Mouse (Mus musculus): ENCODE data around the gene Fyb. TPM values are rescaled to one million over a fixed set of nuclear protein-coding genes. Genes with fewer than 3 reads are reported as not detected.
A peak's percentile ranks its signal among the peaks of the same experiment; 100 is the strongest.

Fyb gene
- polyA plus RNA-seq, 1 experiment from 2014 or later, result 3.6 TPM

DNA sequence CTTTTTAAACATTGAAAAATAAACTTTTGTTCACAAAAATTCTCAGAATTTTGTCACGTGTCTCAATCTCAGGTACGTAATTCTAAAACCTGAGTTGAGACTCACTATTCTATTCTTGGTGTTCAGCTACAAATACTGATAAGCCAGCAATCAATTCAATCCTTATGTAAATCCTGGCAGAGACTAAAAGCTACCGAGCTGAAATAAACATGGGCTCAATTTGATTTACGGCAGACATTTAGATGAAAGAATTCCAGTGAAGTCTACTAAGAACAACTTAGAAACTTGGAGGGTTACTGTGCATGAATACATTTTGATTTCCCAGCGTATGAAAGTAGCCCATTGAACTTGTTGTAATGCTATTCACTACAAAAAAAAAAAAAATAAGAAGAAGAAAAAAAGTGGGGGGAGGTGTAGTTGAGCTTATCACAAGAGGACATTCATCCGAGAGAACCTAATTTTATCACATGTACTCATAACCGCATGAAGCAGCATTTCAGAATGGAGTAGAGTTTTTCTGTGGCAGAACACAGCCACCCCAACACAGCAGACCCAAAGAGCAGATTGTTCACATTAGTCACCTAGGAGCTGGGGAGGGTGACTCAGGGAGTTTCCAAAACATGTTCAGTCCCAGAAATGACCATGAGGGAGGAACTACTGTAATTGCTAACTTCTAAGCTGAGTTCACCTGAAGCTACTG, 17.1 kb downstream of the Fyb start:
- Histone ChIP-seq H3K27ac (replicated peaks) (no peak overlapping the region), H3K4me1 (replicated peaks) (no peaks in the 10 kb centered on the region), H3K4me3 (no peak overlapping the region), H3K4me2 (no peak overlapping the region), H3K9me3 (no peaks in the 10 kb centered on the region), H3K36me3 (no peaks in the 10 kb centered on the region), H3K27me3 (no peaks in the 10 kb centered on the region), H3K9ac (no peak overlapping the region)
- 85% methylated on average over 7 of the region's 7 CpGs for WGBS
- no peak for ATAC-seq (ENCODE audit: low FRiP score, low read depth)

DNA sequence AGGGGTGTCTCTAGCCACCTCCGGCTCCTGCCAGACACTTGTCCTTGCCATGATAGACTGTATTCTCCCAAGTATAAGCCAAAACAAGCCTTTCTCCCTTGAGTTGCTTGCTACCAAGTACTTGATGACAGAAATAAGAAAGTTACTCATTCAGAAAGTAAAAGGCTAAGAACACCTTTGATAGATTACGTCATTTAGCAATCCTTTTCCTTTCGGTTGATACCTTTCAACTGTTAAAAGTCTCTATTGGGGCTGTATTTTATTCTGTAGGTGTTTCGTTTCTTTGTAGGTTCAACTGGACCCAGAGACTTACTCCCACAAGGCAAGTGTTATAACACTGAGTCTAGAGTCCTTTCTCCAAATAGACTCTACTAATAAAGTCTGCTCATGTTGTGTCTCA, 26.3 kb downstream of the Fyb start:
- Histone ChIP-seq H3K4me3 (no peak overlapping the region), H3K36me3 (no peaks in the 10 kb centered on the region), H3K9ac (no peak overlapping the region), H3K9me3 (no peaks in the 10 kb centered on the region), H3K27ac (replicated peaks) (no peak overlapping the region), H3K4me1 (replicated peaks) (no peaks in the 10 kb centered on the region), H3K27me3 (no peaks in the 10 kb centered on the region), H3K4me2 (no peak overlapping the region)
- 95% methylated on average over 4 of the region's 4 CpGs for WGBS
- ATAC-seq (ENCODE audit: low FRiP score, low read depth), result no peak

DNA sequence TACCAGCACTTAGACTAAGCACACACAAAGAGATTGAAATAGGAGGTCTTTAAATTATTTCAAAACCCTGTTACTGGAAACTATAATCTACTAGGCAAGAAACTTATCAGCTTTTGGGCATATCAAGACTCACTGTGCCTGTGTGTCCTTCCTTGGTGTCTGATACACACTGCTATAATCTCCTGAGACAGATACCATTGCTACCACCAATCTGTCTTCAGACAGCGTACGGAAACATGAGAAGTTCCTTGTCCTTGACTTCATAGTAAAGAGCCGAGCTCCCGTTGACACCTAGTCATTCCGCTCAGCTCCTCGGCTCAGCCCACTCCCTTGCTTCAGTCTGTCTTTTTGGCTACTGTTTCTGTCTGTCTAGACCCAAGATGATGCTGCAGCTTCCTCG, 29.2 kb downstream of the Fyb start:
- no peaks in the 10 kb centered on the region for H3K36me3 ChIP-seq
- no peaks in the 10 kb centered on the region for H3K4me1 ChIP-seq (replicated peaks)
- H3K9ac ChIP-seq, result no peak overlapping the region
- H3K4me2 ChIP-seq, result no peak overlapping the region
- no peak for ATAC-seq (ENCODE audit: low FRiP score, low read depth)
- H3K27me3 ChIP-seq, result no peaks in the 10 kb centered on the region
- 93% methylated on average over 7 of the region's 7 CpGs for WGBS
- H3K9me3 ChIP-seq, result no peaks in the 10 kb centered on the region
- no peak overlapping the region for H3K4me3 ChIP-seq
- H3K27ac ChIP-seq (replicated peaks), result no peak overlapping the region

DNA sequence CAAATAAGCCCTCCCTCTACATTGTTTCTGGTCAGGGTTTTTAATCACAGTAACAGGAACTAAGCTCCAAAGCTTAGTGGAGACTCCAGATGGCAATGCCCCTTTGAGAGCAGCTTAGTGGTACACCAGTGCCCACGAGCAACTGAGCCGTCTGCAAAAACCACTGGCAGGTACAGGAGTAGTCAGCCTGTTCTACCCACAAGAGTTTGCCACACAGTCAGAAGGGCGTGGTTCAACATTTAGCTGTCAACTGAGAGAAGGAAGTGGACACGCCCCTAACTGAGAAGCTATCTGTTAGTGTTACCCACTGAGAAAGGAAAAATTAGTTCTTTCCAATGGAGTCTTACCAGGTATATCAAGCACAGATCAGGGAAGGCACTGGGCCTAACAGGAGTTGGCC, 32.1 kb downstream of the Fyb start:
- no peak for ATAC-seq (ENCODE audit: low FRiP score, low read depth)
- no peak overlapping the region for H3K27ac ChIP-seq (replicated peaks)
- H3K27me3 ChIP-seq, result no peaks in the 10 kb centered on the region
- H3K4me1 ChIP-seq (replicated peaks), result no peaks in the 10 kb centered on the region
- no peaks in the 10 kb centered on the region for H3K9me3 ChIP-seq
- no peak overlapping the region for H3K9ac ChIP-seq
- H3K4me2 ChIP-seq, result no peak overlapping the region
- H3K36me3 ChIP-seq, result no peaks in the 10 kb centered on the region
- no peak overlapping the region for H3K4me3 ChIP-seq
- WGBS, result 89% methylated on average over 4 of the region's 4 CpGs

DNA sequence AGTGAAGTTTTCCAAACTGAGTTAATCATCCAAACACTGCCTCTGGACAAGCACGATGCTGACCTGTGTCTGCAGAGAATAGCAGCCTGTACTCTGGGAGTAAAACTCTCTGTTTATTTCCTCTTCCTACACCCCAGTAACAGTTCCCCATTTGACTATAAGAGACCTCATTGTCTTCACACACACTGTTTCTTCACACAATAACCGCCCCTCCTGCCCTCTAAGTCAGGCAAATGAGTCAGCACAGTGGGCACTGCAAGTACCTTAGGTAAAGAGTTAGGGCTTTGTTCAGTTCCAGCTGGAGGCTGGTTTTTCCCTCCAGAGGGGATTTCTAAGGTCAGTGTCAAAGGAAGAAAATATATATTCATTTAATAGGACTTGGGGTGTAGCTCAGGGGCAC, 32.9 kb downstream of the Fyb start:
- Histone ChIP-seq H3K9me3 (no peaks in the 10 kb centered on the region), H3K4me1 (replicated peaks) (no peaks in the 10 kb centered on the region), H3K27me3 (no peaks in the 10 kb centered on the region), H3K27ac (replicated peaks) (no peak overlapping the region), H3K4me3 (no peak overlapping the region), H3K9ac (no peak overlapping the region), H3K36me3 (no peaks in the 10 kb centered on the region), H3K4me2 (no peak overlapping the region)
- 46% methylated on average over 2 of the region's 2 CpGs for WGBS
- no peak for ATAC-seq (ENCODE audit: low FRiP score, low read depth)

DNA sequence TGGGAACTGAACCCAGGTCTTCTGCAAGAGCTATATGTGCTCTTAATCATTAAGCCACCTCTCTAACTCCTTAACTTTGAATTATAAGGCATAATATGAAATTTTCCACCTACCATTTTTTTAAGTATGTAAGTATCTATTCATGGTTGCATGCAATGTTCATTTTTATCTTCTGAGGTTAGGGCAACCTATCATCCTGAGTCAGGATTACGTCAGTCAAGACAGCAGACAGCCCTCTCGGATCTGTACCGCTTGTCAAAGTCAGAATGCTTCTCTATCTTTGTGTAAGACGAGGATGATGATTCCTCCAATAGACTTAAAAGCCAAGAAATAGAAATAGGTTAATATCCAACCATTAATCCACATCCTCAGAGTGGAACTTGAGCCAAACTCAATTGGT, 33.6 kb downstream of the Fyb start:
- Histone ChIP-seq H3K4me1 (replicated peaks) (no peaks in the 10 kb centered on the region), H3K4me2 (no peak overlapping the region), H3K4me3 (no peak overlapping the region), H3K9ac (no peak overlapping the region), H3K27me3 (no peaks in the 10 kb centered on the region), H3K27ac (replicated peaks) (no peak overlapping the region), H3K36me3 (no peaks in the 10 kb centered on the region), H3K9me3 (no peaks in the 10 kb centered on the region)
- 92% methylated on average over 4 of the region's 4 CpGs for whole genome bisulfite sequencing
- ATAC-seq (ENCODE audit: low FRiP score, low read depth), result no peak

DNA sequence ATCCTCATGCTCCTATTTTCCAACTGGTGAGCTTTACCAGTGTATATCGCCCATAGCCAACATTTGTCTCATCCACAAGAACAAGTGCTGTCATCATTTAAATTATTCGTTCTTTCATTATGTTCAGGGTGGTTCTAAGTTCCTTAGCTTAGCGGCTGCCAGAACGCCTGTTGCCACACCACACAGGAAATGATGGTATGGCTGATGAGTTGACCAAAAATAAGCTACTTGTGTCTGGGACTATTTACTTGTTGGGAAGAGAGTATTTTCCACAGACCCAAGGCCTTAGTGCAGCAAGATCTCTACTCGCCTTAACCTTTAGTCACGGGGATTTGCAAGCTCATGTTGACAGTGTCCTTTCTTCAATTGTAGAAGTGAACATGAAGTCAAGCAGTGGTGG, 34.3 kb downstream of the Fyb start:
- no peaks in the 10 kb centered on the region for H3K9me3 ChIP-seq
- no peaks in the 10 kb centered on the region for H3K27me3 ChIP-seq
- no peaks in the 10 kb centered on the region for H3K36me3 ChIP-seq
- H3K4me1 ChIP-seq (replicated peaks), result no peaks in the 10 kb centered on the region
- no peak overlapping the region for H3K27ac ChIP-seq (replicated peaks)
- no peak overlapping the region for H3K4me2 ChIP-seq
- no peak for ATAC-seq (ENCODE audit: low FRiP score, low read depth)
- no peak overlapping the region for H3K9ac ChIP-seq
- no peak overlapping the region for H3K4me3 ChIP-seq
- 97% methylated on average over 6 of the region's 6 CpGs for WGBS

DNA sequence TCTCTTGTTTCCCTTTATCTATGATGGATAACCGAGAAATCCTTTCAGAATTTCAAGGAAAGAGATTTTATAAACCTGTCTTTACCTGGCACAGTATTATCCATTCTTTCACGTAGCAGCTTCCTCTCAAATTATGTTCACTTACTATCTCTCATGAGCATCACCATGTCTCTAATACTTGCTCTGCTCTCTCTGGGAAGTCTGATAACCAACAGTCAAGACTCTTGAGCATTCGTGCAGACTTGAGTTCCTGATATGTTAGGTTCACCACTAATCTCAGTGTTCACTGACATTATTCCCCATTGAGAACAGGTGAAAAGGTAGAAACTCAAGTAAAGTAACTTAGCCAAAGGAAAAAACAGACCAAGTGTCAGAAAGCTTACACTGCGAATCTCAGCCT, 34.9 kb downstream of the Fyb start:
- H3K4me2 ChIP-seq, result no peak overlapping the region
- H3K4me3 ChIP-seq, result no peak overlapping the region
- WGBS, result 91% methylated on average over 4 of the region's 4 CpGs
- no peak for ATAC-seq (ENCODE audit: low FRiP score, low read depth)
- H3K9me3 ChIP-seq, result no peaks in the 10 kb centered on the region
- no peaks in the 10 kb centered on the region for H3K27me3 ChIP-seq
- H3K27ac ChIP-seq (replicated peaks), result no peak overlapping the region
- no peaks in the 10 kb centered on the region for H3K4me1 ChIP-seq (replicated peaks)
- no peak overlapping the region for H3K9ac ChIP-seq
- no peaks in the 10 kb centered on the region for H3K36me3 ChIP-seq

DNA sequence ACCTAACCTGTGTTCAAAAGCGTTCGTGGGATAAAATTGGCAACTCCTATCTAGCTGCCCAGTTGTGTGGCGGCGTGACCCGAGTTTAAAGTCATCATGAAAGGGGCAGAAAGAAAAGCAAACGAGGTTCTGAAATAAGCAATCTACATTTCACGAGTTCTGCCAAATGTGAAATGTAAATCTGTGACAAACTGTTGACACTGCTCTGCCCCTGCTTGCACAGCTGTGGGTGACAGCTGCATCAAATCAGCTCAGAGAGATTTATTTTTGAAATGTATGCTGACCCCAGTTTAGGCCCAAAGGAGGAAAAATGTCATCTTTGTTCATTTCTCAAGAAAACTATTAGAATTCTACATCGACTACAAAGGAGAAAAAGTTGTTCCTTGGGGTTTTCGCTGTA, 36.5 kb downstream of the Fyb start:
- Histone ChIP-seq H3K4me1 (replicated peaks) (no peaks in the 10 kb centered on the region), H3K27ac (replicated peaks) (no peak overlapping the region), H3K36me3 (no peaks in the 10 kb centered on the region), H3K4me3 (no peak overlapping the region), H3K9me3 (no peaks in the 10 kb centered on the region), H3K27me3 (no peaks in the 10 kb centered on the region), H3K4me2 (no peak overlapping the region), H3K9ac (no peak overlapping the region)
- 85% methylated on average over 9 of the region's 9 CpGs for WGBS
- no peak for ATAC-seq (ENCODE audit: low FRiP score, low read depth)

DNA sequence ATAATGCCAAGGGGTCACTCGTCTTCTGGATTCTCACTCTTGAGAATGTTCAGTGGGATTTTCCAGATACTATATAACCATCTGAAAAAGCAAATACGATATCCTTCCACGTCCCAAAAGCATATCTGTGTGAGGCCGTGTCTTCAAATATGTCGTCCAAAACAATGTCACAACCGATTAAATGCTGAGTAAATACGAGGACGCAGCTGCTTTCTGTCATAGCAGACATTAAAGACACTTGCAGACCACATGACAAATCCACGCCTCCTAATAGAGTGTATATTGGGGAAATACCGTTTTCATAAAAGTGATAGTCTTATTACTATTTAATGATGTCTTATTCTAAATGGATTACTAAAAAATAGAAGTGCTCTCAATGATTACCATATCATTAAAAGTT, 38.0 kb downstream of the Fyb start:
- Histone ChIP-seq H3K4me1 (replicated peaks) (no peaks in the 10 kb centered on the region), H3K9ac (no peak overlapping the region), H3K27ac (replicated peaks) (no peak overlapping the region), H3K4me3 (no peak overlapping the region), H3K4me2 (no peak overlapping the region), H3K9me3 (no peaks in the 10 kb centered on the region), H3K27me3 (no peaks in the 10 kb centered on the region), H3K36me3 (no peaks in the 10 kb centered on the region)
- 92% methylated on average over 10 of the region's 10 CpGs for WGBS
- ATAC-seq (ENCODE audit: low FRiP score, low read depth), result no peak

DNA sequence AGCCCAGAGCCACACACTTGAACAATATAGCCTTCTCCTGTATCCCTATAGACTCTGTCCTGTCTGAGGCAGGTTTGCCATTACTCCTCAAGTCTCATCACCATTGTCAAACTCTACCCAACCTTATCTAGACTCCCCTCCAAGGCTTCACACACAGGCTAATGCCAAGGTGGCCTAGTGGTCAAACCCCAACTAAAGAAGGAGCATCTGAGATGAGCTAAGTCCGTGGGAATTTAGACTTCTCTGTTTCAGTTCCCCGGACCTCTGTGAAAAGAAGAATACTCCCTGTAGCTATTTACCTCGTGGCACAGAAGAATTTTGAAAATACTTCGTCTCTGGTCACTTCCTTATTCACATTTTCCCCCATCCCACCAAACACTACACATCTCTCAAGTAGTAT, 39.5 kb downstream of the Fyb start:
- no peaks in the 10 kb centered on the region for H3K27me3 ChIP-seq
- no peak overlapping the region for H3K4me3 ChIP-seq
- no peak overlapping the region for H3K9ac ChIP-seq
- no peak for ATAC-seq (ENCODE audit: low FRiP score, low read depth)
- no peaks in the 10 kb centered on the region for H3K36me3 ChIP-seq
- H3K9me3 ChIP-seq, result no peaks in the 10 kb centered on the region
- no peaks in the 10 kb centered on the region for H3K4me1 ChIP-seq (replicated peaks)
- 85% methylated on average over 4 of the region's 4 CpGs for whole genome bisulfite sequencing
- no peak overlapping the region for H3K4me2 ChIP-seq
- H3K27ac ChIP-seq (replicated peaks), result no peak overlapping the region

DNA sequence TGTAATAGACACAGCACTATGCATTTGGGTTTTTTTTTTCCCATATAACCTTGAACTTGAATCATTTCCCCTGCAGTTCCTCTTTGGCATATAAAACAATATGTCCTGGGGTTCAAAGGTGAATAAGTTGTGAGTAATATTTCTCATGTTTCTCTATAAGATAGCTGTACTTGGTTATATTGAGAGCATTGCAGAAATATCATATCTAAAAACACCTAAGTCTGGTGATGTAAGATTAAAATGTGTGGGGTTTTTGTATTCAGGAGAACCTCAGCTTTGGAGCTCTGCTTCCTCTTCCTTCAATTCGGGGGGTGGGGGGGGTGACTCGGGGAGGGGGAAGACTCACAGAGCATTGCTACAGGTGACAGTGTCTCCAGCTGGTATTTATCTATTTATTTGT, 40.0 kb downstream of the Fyb start:
- no peaks in the 10 kb centered on the region for H3K4me1 ChIP-seq (replicated peaks)
- no peaks in the 10 kb centered on the region for H3K9me3 ChIP-seq
- no peak overlapping the region for H3K27ac ChIP-seq (replicated peaks)
- no peak overlapping the region for H3K4me3 ChIP-seq
- no peak overlapping the region for H3K4me2 ChIP-seq
- H3K27me3 ChIP-seq, result no peaks in the 10 kb centered on the region
- H3K9ac ChIP-seq, result no peak overlapping the region
- WGBS, result 90% methylated on average over 2 of the region's 2 CpGs
- ATAC-seq (ENCODE audit: low FRiP score, low read depth), result no peak
- no peaks in the 10 kb centered on the region for H3K36me3 ChIP-seq

DNA sequence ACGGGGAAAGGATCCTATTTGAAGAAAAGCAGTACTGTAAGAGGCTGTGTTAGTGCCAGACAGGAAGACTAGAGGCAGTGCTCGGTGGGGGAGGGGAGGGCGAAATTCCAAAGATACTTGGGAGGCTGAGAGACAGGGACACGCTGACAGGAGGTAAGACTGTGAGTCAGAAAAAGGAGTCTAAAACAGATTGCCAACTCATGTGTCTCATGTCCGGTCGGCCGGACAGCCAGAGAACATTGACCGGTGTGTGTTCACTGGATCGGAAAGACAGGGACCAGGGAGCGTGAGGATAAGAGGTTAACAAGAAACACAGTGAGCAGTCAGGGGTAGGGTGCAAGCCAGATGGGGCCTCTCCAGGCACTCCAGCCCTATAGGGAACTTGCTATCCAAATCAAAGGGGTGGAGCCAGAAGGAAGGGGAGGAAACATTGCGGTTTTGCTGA, 42.3 kb downstream of the Fyb start:
- peak; percentile 59; the same call in 1 of the 2 replicates for ATAC-seq (ENCODE audit: low FRiP score, low read depth)
- Histone ChIP-seq H3K27me3 (no peaks in the 10 kb centered on the region), H3K4me1 (replicated peaks) (no peaks in the 10 kb centered on the region), H3K4me3 (peak overlapping the region; percentile 20; the same call in 1 of the 2 replicates), H3K27ac (replicated peaks) (no peak overlapping the region), H3K4me2 (peak overlapping the region; percentile 48), H3K9ac (no peak overlapping the region), H3K36me3 (no peaks in the 10 kb centered on the region), H3K9me3 (no peaks in the 10 kb centered on the region)
- 24% methylated on average over 11 of the region's 11 CpGs for WGBS
